Mouse (Mus musculus) heart, postnatal 36 days (tissue): Measurements from ENCODE around the gene Znrf1. TPM values are rescaled to one million over a fixed set of nuclear protein-coding genes. Genes with fewer than 3 reads are reported as not detected.

ENCODE experiments used
- DNase-seq, 2 experiments: peaks; one replicate each; pipeline ENCODE4 v3.0.0; 2021 to 2022
- intact Hi-C: fragments of 180-260 bp; cut with DNase I; formaldehyde crosslinking; loops from one replicate; pipeline ENCODE4 v1.15.1; 2025
- total RNA-seq, 2 experiments: library from RNA; stranded (reverse); gene quantifications; 2 replicates each; pipeline ENCODE4 v1.2.3; 2021

Gene Znrf1
- total RNA-seq, 2 experiments from 2014 or later: 56.4 to 59.3 TPM

DNA sequence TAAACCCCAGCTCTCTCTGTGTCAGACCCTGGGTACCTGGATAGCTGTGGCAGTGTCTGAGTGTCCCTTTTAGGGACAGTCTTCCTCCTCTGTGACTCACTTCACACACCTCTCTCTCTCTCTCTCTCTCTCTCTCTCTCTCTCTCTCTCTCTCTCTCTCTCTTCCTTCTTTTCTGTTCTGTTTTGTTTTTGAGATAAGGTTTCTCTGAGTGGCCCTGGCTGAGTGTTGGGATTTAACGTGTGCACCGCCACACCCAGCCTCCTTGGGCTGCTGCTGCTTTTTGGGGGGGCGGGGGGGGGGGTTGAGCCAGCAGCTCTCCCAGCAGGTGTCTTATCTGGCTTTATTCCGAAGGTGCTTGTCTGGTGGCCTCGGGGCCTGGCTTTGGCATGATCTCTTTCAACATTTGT, 29.9 kb downstream of the Znrf1 start:
- intact Hi-C loops: loop anchor here (2.0 kb wide), 1 partner anchor 19 kb away; no protein-coding TSS in a partner anchor
- no peak for DNase-seq

DNA sequence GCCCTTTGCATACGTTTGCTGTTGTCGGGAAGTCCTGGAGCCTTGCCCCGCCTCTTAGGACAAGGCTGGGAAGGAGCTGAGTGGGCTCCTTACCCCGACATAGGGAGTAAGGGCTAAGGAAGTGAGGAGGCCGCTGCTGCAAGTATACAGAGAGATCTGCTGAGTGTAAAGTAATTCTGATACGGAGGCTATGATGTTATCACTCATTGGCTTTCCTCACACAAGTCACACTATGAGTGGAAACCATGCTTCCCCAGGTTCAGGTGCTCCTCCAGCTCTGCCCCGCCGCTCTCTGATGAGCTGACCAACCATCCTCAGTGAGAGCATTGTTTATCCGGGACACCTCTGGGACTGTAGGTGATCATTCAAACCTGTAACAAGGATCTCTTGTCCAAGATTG, 30.4 kb downstream of the Znrf1 start:
- intact Hi-C loops: loop anchor here (2.0 kb wide), 1 partner anchor 18 kb away; no protein-coding TSS in a partner anchor
- no peak for DNase-seq

DNA sequence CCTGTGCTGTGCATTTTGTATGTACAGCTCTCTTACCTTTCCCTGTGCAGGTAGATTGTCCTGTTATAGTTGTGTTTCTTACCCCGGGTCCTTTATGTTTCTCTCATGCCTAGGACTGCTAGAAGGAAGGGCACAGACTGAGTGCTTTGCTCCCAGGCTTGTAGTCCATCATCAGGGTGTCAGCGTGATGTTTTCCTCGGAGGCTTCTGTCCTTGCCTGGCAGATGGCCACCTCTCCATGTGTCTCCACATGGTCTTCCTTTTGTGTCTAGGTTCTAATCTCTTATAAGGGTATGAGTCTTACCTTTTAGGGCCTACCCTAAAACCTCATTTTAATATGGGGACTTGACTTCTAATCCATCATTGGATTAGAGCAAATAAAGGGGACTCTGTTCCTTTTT, 31.7 kb downstream of the Znrf1 start:
- intact Hi-C loops: loop anchor here (2.0 kb wide), 1 partner anchor 17 kb away; no protein-coding TSS in a partner anchor
- DNase-seq: no peak

DNA sequence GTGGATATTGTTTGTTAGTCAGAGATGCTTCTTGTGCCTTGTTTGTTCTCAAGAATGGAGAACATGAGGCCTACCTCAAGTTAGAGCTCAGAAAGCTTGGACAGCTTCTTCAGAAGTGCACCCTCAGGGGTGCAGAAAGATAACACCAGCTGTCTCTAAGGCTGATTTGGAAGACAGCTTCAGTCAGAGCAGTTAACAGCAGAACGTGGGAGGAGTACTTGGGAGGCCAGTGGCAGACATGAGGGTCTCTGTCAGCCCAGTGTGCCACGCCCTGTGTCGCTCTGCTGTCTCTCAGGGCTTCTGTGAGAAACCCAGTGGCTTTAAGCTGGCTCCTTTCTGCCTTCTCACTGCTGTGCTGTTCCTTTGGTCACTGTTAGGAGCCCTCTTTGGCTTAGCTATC, 32.1 kb downstream of the Znrf1 start:
- intact Hi-C loops: no loop called here
- DNase-seq: no peak

DNA sequence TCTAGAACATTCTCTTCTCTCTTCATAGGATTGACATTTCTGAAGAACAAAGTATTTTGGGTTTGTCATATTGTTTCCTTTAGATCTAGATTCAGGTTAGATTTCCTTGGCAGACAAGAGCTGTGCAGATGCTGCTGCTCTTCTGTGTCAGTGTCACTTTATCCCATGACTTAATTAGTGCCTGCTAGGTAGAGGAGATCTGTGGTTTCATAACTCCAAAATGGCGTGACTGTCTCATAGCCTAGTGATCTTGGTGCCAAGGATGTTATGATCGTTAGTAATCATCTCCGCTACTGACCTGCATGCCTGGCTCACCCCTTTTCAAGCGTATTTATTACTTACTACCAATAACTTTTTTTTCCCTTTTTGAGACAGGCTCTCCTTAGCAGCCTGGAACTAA, 34.0 kb downstream of the Znrf1 start:
- intact Hi-C loops: no loop called here
- no peak for DNase-seq

DNA sequence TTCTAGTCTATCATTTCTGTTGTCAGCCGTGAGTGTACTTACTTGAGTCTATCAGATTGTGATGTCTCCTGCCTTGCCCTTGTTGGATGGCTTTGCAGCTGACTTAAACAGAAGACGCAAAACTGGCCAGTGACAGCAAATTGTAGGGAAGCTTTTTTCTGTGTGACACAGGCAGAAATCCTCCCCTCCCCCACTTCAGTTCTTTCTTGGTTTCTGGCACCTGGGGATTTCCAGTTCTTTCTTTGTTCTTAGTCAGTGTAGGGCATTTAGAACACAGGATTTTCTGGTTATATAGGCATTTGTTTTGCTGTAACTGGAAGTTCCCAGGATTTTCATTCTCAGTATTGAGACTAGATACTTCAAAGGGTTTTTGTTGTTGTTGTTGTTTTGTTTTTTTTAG, 34.5 kb downstream of the Znrf1 start:
- no peak for DNase-seq
- intact Hi-C loops: no loop called here

DNA sequence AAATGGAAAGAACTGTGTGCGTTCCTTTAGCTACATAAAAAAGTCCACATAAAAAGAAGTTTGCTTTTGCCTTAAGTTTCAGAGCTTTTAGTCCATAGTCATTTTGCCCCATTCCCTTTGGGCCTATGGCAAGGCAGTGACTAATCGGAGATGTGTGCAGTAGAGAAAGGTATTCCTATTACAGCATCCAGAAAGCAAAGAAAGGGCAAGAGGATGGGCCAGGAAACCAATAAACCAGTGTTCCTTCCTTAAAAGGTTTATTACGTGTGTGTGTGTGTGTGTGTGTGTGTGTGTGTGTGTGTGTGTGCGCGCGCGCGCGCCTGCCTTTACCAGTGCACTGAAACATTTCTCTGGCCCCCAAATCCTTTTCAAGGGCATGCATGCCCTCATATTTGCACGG, 35.8 kb downstream of the Znrf1 start:
- intact Hi-C loops: no loop called here
- no peak for DNase-seq

DNA sequence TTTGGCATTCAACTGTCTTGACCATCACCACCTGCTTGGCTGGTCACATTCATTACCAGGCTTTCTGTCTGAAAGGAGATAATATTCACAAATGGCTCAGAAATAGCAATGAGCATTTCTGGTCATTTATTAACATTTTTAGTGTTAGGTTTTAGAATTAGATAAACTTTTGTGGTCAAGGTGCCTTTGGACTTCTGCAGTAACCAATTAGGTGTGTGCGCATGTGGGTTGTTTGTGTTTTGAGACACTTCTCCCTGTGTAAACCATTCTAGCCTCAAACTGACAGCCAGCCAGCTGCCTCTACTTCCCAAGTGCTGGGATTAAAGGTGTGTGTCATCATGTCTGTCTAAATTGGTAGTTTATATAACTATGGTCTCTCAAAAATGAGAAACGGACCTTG, 36.5 kb downstream of the Znrf1 start:
- intact Hi-C loops: no loop called here
- no peak for DNase-seq

DNA sequence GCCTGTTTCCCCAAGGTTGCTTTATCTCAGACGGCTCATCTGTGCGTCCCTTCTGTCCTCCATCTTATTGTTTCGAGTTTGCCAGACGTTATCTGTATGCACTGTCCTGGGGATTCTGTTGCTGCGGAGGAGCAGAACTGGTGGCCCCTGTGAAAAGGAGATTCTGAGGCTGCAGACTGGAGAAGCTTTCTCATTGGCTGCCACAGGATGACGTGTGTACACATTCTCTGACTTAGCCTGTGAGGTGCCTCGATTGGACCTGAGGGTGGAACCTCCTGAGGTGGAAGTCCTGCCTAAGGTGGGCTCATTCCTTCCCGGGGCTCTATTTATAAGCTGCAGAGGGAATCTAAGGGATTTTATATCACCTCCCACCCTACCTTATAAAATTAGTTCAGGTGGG, 37.7 kb downstream of the Znrf1 start:
- intact Hi-C loops: no loop called here
- DNase-seq: no peak

DNA sequence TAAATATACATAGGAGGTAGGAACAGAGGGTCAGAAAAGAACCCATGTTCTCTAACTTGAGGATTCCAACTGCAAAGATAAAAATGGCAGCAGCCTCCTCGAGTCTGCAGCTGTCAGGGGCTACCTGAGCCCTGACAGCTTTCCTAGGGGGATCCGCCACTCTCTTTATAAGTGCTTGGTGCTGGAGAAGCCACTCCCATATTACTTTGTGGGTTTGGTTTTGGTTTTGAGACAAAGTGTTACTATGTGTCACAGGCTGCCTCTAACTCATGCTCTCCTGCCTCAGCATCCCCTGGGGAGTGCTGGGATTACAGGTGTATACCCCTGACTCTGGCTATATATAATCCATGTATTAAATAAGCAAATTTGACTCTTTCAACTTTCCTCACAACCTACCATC, 38.1 kb downstream of the Znrf1 start:
- intact Hi-C loops: no loop called here
- DNase-seq: no peak

DNA sequence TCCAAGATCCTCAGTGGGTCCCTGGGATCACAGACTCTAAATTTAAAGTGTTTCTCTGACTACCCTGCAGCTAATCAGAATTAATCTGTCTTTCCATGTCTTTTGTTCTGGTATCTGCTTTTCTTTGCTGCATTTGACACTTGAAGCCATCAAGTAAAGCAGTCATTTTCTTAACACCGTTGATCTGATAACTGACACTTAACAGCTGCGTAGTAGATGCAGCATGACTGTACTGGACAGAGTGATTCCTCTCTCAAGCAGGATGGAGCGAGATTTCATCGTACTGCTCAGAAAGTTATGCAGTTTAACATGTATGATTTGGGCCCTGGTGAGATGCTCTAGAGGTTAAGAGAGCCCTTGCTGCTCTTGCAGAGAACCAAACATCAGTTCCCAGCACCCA, 39.6 kb downstream of the Znrf1 start:
- intact Hi-C loops: no loop called here
- DNase-seq: no peak

DNA sequence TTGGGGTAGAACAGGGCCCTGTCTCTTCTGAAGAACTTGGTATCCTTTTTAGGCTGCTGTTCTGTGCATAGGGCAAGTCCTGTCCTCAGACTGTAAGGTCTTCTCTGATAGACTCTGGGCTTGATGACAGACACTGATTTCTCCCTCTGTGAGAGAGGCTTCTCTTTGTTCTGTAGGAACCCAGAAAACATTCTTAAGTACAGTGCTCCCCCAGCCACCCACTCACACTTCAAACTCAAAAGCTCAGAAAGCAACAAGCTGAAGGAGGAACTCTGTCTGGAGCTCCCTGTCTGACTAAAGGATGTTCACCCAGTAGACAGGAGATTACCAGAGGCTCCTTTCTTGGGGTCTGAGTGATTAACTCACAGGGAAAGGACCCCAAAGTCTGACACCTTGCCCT, 40.6 kb downstream of the Znrf1 start:
- no peak for DNase-seq
- intact Hi-C loops: loop anchor here (2.0 kb wide), 1 partner anchor 20 kb away; no protein-coding TSS in a partner anchor

DNA sequence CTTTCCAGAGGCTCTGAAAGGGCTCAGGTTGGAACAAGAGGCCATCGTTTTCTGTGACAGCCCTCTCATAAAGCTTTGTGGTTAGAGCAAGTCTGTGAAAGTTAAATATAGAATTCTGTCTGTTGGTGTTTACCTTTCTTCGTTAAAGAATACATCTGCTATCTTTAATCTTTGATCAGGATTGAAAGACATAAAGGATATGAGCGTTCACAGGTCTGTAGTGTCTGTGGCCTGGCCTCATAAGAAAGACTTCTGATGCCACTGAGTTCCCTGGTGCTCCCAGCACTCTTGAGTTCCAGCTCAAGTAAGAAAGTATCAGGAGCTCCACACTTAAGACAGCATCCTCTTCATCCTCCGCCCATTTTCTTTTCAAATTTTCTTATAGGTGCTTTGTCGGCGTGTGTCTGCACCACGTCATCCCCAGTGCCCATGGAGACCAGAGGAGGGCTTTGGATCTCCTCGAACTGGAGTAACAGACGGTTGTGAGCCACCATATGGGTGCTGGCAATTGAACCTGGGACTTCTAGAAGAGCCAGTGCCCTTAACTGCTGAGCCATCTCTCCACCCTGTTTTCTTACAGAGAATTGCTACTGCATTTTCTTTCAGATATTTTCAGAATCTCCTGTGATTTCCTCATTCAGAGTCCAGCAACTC, 42.1 kb downstream of the Znrf1 start:
- intact Hi-C loops: loop anchor here (2.0 kb wide), 1 partner anchor 19 kb away; no protein-coding TSS in a partner anchor
- no peak for DNase-seq

DNA sequence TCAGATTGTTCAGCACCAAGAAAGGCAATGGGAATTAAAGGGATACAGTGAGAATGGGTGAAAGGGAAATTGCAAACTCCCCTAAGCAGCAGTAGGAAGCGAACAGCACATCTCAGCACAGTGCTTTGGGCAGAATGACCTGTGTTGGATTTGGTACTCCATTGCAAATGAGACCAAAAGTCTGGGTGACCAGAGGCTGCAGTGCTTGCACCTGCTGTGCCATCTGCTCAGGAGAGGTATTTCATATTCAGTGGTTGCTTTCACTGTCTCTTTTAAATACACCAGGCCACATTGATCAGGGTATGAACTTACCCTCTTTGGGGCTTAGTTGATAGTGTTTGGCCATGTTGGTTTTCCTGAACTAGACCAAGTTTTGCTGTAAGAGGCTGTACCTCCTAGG, 43.4 kb downstream of the Znrf1 start:
- DNase-seq: no peak
- intact Hi-C loops: no loop called here

DNA sequence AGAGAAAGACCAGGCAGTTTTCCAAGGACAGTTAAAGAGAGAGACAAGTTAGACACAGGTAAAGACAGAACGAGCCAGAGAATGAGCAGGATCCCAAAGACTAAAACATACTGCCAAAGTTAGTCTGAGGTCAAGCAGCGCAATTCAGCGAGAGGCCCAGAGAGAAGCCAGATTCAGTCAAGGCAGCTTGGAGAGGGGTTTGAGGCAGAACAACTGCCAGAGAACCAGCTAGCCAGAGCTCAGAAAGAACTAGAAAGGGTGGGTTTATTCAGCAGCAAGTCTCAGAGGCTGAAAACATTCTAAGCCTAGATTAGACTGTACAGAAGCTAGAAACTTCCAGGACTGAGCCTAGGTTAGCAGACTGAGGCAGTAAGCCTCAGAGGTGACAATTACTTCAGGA, 44.4 kb downstream of the Znrf1 start:
- intact Hi-C loops: no loop called here
- DNase-seq: no peak

DNA sequence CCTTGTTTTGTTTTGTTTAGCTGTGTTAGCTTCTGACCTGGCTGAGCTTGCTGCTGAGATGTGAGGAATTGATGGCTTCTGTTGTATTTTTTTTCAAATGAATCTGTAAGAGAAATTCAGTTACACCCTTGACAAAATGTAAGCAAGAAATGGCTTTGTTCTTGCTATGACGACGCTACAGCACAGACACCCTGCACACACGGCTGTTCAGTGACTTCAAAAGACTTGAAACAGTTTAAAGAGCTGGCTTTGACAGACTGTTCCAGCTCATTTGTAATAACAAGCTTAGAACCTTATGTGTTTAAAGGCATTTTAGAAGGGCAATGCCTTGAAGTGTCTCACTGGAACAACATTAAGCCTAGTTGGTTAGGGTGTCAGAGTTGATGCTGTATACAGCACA, 46.5 kb downstream of the Znrf1 start:
- intact Hi-C loops: no loop called here

DNA sequence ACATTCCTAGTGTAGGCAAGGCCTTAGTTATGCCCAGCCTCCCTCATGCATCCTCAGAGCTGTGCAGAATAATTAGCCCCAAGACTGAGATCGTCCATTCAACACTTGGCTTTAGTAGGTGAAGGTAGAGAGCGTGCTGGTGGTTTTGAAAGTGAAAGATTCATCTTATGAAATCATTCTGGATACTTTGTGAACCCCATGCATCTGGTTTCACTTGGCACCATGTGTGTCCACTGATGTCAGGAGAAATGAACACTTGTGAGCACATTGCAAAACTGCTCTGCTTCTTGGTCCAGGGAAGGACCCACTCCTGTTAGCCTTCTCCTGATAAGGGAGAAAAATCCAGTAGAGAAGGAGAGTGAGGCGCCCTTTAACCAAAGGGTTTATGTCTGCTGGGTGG, 49.0 kb downstream of the Znrf1 start:
- intact Hi-C loops: loop anchor here (2.0 kb wide), 1 partner anchor 18 kb away; no protein-coding TSS in a partner anchor
- no peak for DNase-seq

More for the DNA sequence above, 46.5 kb downstream of the Znrf1 start:
- DNase-seq: no peak

DNA sequence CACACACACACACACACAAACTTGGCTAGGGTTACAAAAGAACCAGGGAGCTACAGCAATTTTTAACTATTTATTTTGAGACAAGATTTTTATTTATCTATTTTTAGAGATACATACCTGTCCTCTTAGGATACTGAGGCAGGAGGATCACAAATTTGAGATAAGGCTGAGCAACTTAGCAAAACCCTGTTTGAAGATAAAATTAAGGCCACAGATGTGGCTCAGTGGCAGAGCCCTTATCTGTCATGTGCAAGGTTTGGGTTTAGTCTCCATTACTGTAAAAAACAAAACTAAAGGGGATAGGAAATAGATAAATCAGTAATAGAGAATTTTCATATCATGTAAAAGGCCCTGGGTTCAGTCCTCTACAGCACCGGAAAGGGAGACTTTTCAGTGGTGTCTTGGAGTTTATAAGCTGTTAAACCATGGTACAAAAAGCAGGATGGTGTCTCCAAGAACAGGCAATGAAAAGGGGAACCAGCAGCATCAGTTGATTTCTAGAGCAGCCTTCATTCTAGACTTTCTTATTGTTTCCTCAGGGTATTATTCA, 51.7 kb downstream of the Znrf1 start:
- intact Hi-C loops: no loop called here
- no peak for DNase-seq

DNA sequence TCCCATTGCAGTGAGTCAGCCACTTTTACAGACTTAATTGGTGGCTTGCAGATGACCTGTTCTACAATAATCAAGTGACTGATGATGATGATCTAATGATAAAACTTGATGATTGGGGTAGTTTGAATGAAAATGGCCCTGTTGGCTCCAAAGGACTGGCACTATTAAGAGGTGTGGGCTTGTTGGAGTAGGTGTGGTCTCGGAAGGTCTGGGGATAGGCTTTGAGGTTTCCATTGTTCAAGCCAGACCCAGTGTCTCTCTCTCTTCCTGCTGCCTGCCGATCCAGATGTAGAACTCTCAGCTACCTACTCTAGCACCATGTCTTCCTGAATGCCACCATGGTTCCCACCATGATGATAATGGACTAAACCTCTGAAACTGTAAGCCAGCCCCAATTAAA, 52.4 kb downstream of the Znrf1 start:
- intact Hi-C loops: no loop called here
- no peak for DNase-seq

DNA sequence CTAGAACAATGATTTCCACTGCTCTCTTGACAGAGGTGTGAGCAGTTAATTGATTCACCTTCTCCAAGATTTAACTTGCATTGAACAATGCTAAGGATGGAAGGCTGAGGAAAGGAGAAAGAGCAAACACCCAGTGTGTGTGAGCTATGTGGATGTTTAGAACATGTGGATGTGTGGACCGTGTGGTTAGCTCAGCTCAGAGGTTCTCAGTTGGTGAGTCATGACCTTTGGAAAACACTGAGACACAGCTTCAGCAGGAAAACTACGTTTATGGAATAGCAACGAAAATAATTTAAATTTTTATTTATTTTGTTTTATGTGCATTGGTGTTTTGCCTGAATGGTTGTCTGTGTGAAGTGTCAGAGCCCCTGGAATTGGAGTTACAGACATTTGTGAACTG, 54.3 kb downstream of the Znrf1 start:
- no peak for DNase-seq
- intact Hi-C loops: loop anchor here (5.0 kb wide), 1 partner anchor 33 kb away; no protein-coding TSS in a partner anchor

DNA sequence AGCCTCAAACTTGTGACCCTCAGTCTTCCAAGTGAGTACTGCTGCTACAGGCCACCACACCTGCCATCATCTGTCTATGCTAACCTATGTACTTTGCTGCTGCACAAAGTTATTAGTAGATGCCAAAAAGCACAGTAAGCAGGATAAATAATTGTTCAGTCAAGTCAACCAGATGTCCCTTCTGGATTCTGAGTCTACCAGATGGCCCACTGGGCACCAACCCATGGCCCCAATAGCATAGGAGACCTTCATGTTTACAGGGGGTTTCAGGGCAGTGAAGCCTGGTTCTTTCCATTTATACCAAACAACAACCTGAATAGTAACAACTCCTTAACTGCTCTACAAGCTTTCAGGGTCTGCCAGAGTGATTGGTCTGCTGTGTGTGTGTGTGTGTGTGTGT, 55.3 kb downstream of the Znrf1 start:
- no peak for DNase-seq
- intact Hi-C loops: loop anchor here (5.0 kb wide), 1 partner anchor 34 kb away; no protein-coding TSS in a partner anchor

DNA sequence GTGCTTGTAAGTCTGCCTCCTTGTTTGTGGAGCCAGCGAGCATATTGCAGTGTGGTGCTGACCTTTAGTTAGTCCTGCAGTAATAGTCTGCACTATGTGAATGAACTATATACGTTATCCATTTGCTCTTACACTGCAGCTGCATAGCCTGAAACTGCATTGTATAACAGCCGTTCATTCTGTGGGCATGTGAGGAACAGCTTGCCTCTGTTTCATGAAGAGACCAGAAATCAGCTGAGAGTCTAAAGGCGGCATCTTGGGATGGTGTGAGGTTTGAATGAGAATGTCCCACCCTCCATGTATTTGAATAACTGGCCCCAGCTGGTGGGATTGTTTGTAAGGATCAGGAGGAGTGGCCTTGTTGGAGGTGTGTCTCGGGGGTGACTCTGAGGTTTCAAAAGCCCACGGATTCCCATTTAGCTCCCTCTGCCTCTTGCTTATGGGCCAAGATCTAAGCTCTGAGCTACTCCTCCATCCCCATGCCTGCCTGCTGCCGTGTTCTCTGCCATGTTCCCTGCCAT, 56.6 kb downstream of the Znrf1 start:
- DNase-seq: no peak
- intact Hi-C loops: loop anchor here (5.0 kb wide), 1 partner anchor 35 kb away; no protein-coding TSS in a partner anchor
